Mouse (Mus musculus) kidney, embryonic 15.5 days (tissue): ENCODE data around the gene Rab42. TPM values are rescaled to one million over a fixed set of nuclear protein-coding genes. Genes with fewer than 3 reads are reported as not detected.
"Not testable (repeated sequence)": the region's sequence is repeated elsewhere in the genome, so short reads cannot be mapped to it uniquely, and the experiment has no call there.

Experiments
- ATAC-seq: fragments of 200-750 bp; cut with Nextera tagmentation; replicated peaks from 2 replicates; pipeline ENCODE4 v1.8.0; 2017; ENCODE audit warnings: moderate TSS enrichment; ENCODE audit not compliant: low FRiP score
- H3K27ac ChIP-seq: fragments of 300-500 bp; sonication (generic); 2 replicates; pipeline ENCODE4 v1.5.1; 2015; ENCODE audit warnings: mild to moderate bottlenecking, inconsistent platforms
- H3K27me3 ChIP-seq: fragments of 300-500 bp; sonication (generic); 2 replicates; pipeline ENCODE4 v1.6.1; 2015; ENCODE audit warnings: inconsistent platforms
- H3K36me3 ChIP-seq: fragments of 300-500 bp; sonication (generic); 2 replicates; pipeline ENCODE4 v1.6.1; 2015; ENCODE audit warnings: inconsistent platforms
- H3K4me1 ChIP-seq: fragments of 300-500 bp; sonication (generic); 2 replicates; pipeline ENCODE4 v1.6.1; 2015; ENCODE audit warnings: inconsistent platforms
- H3K4me2 ChIP-seq: fragments of 300-500 bp; sonication (generic); 2 replicates; pipeline ENCODE4 v1.6.1; 2015; ENCODE audit warnings: moderate library complexity, mild to moderate bottlenecking, inconsistent platforms
- H3K4me3 ChIP-seq: fragments of 300-500 bp; sonication (generic); replicated peaks from 2 replicates; pipeline ENCODE4 v1.5.1; 2015; ENCODE audit warnings: mild to moderate bottlenecking, inconsistent platforms
- H3K9ac ChIP-seq: fragments of 300-500 bp; sonication (generic); 2 replicates; pipeline ENCODE4 v1.6.1; 2015; ENCODE audit warnings: mild to moderate bottlenecking, inconsistent platforms
- H3K9me3 ChIP-seq: fragments of 300-500 bp; sonication (generic); replicated peaks from 2 replicates; pipeline ENCODE4 v1.6.1; 2016; ENCODE audit warnings: inconsistent platforms
- WGBS: fragments of 180-500 bp; shearing (Covaris S2); methylation state at CpG from one replicate; pipeline ENCODE4 v1.1.7; 2015; ENCODE audit warnings: mixed read lengths; 5-methylcytosine and 5-hydroxymethylcytosine counted together
- polyA plus RNA-seq: library from polyadenylated mRNA; unstranded; fragments of >200 nt; fragmentation: Nextera tagmentation; extraction: Ambion mirVana; gene quantifications from 2 replicates; pipeline ENCODE4 v1.2.1, GENCODE M21; 2015

Gene Rab42
- polyA plus RNA-seq, 1 experiment from 2014 or later, result 3.5 TPM

GRCm38 (mm10) chr4:132292988-132293387 is 10.2 kb downstream of the Rab42 start:
- no peak for ATAC-seq
- Histone ChIP-seq H3K36me3 (peaks cover 40% of the 10 kb centered on the region), H3K4me2 (no peak overlapping the region), H3K4me1 (no peaks in the 10 kb centered on the region), H3K9ac (no peak overlapping the region), H3K4me3 (no peak overlapping the region), H3K9me3 (no peaks in the 10 kb centered on the region), H3K27ac (no peak overlapping the region), H3K27me3 (no peaks in the 10 kb centered on the region)
- 47% methylated on average over 4 of the region's 4 CpGs for WGBS

DNA sequence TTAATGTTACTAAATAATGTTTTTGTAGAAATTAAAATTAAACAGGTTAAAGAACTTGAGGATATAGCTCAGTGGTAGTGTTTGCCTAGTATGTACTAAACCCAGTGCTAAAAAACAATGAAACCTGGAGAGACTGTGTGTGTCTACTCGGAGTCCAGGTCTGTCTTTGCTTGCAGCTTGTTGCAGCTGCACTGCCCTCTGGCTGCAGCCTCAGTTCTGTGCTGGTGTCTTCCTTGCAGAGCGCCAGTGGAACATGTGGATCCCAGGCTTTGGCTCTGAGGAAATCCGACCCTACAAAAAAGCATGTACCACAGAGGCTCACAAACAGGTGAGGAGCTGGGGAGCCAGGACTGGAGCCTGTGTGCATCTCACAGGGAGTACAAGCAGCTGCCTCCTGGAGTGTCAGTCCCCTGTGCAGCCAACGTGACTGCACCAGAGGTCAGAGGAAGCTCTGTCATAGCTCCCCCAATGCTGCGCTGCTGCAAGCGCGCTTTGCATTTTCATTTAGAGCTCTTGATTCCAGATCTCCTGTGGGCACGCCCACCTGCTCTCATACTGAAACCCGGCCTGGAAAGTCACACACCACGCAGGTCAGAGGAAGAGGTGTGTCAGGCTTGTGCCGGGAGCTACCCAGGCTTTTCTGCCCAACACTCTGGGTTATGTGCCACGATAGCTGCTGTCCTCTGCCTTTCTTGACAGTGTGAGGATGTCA is 11.4 kb downstream of the Rab42 start:
- 86% methylated on average over 12 of the region's 12 CpGs for WGBS
- Histone ChIP-seq H3K9ac (no peak overlapping the region), H3K9me3 (no peaks in the 10 kb centered on the region), H3K27me3 (no peaks in the 10 kb centered on the region), H3K4me2 (no peak overlapping the region), H3K36me3 (peaks cover 46% of the 10 kb centered on the region), H3K4me3 (no peak overlapping the region), H3K4me1 (no peaks in the 10 kb centered on the region), H3K27ac (no peak overlapping the region)
- ATAC-seq, result no peak

DNA sequence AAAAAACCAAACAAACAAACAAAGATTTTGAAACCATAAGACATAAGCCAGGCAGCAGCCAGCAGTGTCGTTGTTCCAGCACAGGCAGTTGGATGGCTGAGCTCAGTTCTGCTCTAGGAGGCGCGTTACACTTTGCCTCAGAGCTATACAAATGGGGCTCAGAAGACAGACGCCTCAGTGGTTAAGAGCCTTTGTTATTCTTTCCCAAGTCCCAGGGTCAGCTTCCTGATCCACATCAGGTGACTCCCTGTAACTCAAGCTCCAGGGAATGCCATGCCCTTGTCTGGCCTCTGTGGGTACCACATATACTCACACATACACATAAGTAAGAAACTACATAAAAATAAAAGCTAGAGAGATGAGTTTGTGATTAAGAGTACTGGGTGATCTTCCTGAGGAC is 12.1 kb downstream of the Rab42 start:
- Histone ChIP-seq H3K27ac (no peak overlapping the region), H3K4me1 (no peaks in the 10 kb centered on the region), H3K36me3 (peaks cover 52% of the 10 kb centered on the region), H3K9me3 (no peaks in the 10 kb centered on the region), H3K4me3 (no peak overlapping the region), H3K9ac (no peak overlapping the region), H3K4me2 (no peak overlapping the region), H3K27me3 (no peaks in the 10 kb centered on the region)
- 78% methylated on average over 4 of the region's 4 CpGs for whole genome bisulfite sequencing
- ATAC-seq, result no peak

DNA sequence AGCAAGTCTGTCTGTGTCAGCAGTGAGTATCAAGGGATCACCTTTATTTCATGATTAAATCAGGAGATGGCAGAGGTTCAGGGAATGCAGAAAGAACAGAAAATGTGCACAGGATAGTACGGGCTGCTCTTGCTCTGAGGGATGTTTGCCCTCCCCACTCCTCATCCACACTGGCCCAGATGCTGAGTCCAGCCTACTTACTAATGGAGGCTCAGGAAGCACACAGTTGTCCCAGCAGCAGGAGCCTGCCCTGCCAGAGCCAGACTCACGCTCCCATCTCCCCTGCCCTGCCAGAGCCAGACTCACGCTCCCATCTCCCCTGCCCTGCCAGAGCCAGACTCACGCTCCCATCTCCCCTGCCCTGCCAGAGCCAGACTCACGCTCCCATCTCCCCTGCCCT is 14.3 kb downstream of the Rab42 start:
- not testable (repeated sequence) for H3K27ac ChIP-seq, H3K9me3 ChIP-seq, H3K27me3 ChIP-seq, ATAC-seq, H3K4me2 ChIP-seq, H3K4me3 ChIP-seq, H3K9ac ChIP-seq, H3K4me1 ChIP-seq
- WGBS, result 90% methylated on average over 4 of the region's 5 CpGs
- peaks cover 64% of the 10 kb centered on the region for H3K36me3 ChIP-seq

GRCm38 (mm10) chr4:132275949-132276348 is 27.2 kb downstream of the Rab42 start:
- WGBS, result 85% methylated on average over 3 of the region's 3 CpGs
- no peaks in the 10 kb centered on the region for H3K9me3 ChIP-seq
- no peaks in the 10 kb centered on the region for H3K27me3 ChIP-seq
- no peak overlapping the region for H3K4me3 ChIP-seq
- no peak overlapping the region for H3K4me2 ChIP-seq
- H3K36me3 ChIP-seq, result peaks cover 5% of the 10 kb centered on the region; the same call in 1 of the 2 replicates
- no peak overlapping the region for H3K27ac ChIP-seq
- no peak for ATAC-seq
- peaks cover 16% of the 10 kb centered on the region for H3K4me1 ChIP-seq
- no peak overlapping the region for H3K9ac ChIP-seq

DNA sequence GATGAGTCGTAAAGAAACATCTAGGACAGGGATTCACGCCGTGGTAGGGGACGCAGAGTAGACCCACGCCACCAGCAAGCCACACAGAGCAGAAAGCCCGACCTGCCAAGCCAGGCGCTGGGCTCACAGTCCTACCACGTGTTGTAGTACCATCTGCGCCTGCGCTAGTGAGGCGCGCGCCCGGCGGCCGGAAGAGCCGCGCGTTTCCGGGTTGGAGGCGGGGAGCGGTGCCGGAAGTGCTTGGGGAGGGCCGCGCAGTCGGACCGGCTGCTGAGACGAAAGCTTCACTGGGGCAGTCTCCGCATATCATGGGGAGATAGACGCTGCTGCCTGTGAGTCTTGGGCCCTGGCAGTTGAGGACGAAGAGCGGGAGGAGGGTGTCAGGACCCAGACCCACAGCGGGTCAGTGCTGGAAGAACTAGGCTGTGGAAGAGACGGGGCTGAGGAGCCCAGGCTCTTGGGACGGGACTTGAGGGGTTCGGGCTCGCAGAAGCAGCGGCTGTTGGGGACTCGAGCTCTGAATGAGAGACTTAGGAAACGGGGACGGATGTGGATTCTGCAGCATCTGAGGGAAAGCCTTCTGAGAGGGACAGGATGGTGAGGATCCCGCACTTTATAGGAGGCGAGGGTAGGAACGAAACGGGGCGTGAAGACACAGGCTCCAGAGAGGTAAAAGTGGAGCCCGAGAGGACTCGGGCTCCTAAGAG is 28.9 kb downstream of the Rab42 start, which contains the start of gene Taf12:
Gene Taf12 (plus strand): TSS at position 220 of the 707 bp plus-strand sequence.
- under 1% methylated on average over 48 of the region's 48 CpGs for WGBS
- peak within 1 kb of the TSS; percentile 95 for H3K27ac ChIP-seq
- peak within 1 kb of the TSS; percentile 68 for H3K4me3 ChIP-seq
- H3K27me3 ChIP-seq, result no peaks in the 10 kb centered on the region
- peak within 1 kb of the TSS; percentile 79 for H3K9ac ChIP-seq
- peak; percentile 92 for ATAC-seq
- peak within 1 kb of the TSS; percentile 80 for H3K4me2 ChIP-seq
- no peaks in the 10 kb centered on the region for H3K9me3 ChIP-seq
- H3K4me1 ChIP-seq, result peaks cover 22% of the 10 kb centered on the region
- peaks cover 5% of the 10 kb centered on the region; the same call in 1 of the 2 replicates for H3K36me3 ChIP-seq

GRCm38 (mm10) chr4:132273166-132273565 is 30.0 kb downstream of the Rab42 start:
- 60% methylated on average over 2 of the region's 2 CpGs for whole genome bisulfite sequencing
- no peaks in the 10 kb centered on the region for H3K27me3 ChIP-seq
- H3K9ac ChIP-seq, result peak overlapping the region; percentile 79
- peaks cover 22% of the 10 kb centered on the region for H3K4me1 ChIP-seq
- H3K4me3 ChIP-seq, result peak overlapping the region; percentile 68
- ATAC-seq, result no peak
- no peak overlapping the region for H3K27ac ChIP-seq
- H3K36me3 ChIP-seq, result peaks cover 5% of the 10 kb centered on the region; the same call in 1 of the 2 replicates
- peak overlapping the region; percentile 80 for H3K4me2 ChIP-seq
- no peaks in the 10 kb centered on the region for H3K9me3 ChIP-seq

- no peaks in the 10 kb centered on the region for H3K36me3 ChIP-seq
Observed at GRCm38 (mm10) chr4:132269740-132270560, 33.2 kb downstream of the Rab42 start.

DNA sequence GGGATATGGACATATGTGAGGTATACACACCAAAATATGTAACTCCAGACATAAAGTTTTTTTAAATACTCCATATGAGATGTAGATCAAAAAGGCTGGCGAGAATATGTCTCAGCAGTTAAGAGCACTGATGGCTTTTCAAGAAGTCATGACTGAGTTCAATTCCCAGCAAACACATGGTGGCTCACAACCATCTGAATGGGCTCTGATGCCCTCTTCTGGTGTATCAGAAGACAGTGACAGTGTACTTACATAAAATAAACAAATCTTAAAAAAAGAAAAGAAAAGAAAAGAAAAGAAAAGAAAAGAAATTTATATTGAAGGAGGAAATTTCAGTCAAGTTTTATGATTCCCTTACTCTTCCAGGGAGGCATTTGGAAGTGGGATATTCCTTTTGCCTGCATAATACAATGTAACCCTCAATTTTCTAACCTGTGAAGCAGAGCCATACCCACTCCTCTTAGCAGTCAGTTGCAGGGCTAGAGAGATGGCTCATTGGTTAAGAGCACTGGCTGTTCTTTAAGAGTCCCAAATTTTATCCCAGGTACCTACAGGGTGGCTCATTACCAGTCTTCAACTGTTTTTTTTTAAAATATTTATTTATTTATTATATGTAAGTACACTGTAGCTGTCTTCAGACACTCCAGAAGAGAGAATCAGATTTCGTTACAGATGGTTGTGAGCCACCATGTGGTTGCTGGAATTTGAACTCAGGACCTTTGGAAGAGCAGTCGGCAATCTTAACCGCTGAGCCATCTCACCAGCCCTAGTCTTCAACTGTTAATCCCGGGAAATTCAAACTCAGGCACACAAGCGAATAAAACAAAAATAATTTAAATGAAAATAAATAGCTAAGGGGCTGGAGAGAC is 34.1 kb downstream of the Rab42 start:
- ATAC-seq, result peak; percentile 19; the same call in 1 of the 2 replicates
- Histone ChIP-seq H3K27ac (peak overlapping the region; percentile 98), H3K27me3 (no peaks in the 10 kb centered on the region), H3K36me3 (no peaks in the 10 kb centered on the region), H3K4me1 (peaks cover 14% of the 10 kb centered on the region), H3K9ac (no peak overlapping the region), H3K4me3 (0 out of 2 replicates have a peak overlapping the region, but pooled peaks have one; percentile 37), H3K4me2 (no peak overlapping the region), H3K9me3 (no peaks in the 10 kb centered on the region)
- WGBS, result 11% methylated on average over 6 of the region's 6 CpGs

More at GRCm38 (mm10) chr4:132269740-132270560, 33.2 kb downstream of the Rab42 start:
- ATAC-seq, result peak; percentile 75
- Histone ChIP-seq H3K27ac (peak overlapping the region; percentile 98), H3K4me3 (peak overlapping the region; percentile 37), H3K9ac (peak overlapping the region; percentile 51), H3K27me3 (no peaks in the 10 kb centered on the region), H3K4me2 (peak overlapping the region; percentile 65), H3K9me3 (no peaks in the 10 kb centered on the region), H3K4me1 (peaks cover 14% of the 10 kb centered on the region)
- WGBS, result under 1% methylated on average over 35 of the region's 35 CpGs

DNA sequence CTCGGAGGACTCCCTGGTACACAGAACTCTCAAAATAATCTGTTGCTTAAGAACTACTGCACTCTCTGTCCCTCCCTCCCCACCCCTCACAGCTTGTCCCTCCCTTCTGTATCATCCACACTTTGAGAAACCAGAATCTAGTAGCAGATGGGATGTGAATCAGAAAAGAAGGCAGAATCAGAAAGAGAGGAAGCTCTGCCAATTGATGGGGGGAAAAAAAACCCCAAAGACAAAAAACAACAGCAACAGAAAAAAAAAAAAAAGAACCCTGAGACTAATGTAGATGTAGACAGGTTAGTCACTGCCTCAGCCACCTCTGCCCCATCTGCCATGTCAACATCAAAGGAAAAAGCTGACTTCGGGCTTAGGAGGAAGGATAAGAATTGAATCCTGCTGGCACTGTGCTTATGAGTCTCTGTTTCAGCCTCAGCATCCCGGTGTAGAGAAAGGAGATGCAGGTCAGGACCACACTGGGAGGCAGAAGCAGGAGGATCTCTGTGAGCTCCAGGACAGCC is 36.3 kb downstream of the Rab42 start:
- H3K27me3 ChIP-seq, result no peaks in the 10 kb centered on the region
- no peak for ATAC-seq
- H3K4me3 ChIP-seq, result no peak overlapping the region
- peaks cover 10% of the 10 kb centered on the region for H3K4me1 ChIP-seq
- H3K4me2 ChIP-seq, result no peak overlapping the region
- H3K9me3 ChIP-seq, result no peaks in the 10 kb centered on the region
- H3K9ac ChIP-seq, result no peak overlapping the region
- 80% methylated on average over 3 of the region's 3 CpGs for WGBS
- H3K27ac ChIP-seq, result no peak overlapping the region
- H3K36me3 ChIP-seq, result no peaks in the 10 kb centered on the region

DNA sequence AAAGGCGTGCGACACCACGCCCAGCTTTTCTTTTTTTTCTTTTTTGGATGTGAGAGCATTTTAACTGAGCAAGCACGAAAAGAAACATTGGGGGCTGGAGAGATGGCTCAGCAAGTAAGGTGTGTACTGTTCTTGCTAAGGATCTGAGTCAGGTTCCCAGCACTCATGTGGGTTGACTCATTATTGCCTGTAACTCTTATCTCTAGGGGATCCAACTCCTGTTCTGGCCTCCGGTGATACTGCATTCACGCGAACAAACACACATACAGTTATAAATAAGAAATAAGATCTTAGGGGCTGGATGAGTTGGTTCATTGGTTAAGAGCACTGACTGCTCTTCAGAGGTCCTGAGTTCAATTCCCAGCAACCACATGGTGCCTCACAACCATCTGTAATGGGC is 39.9 kb downstream of the Rab42 start:
- H3K9ac ChIP-seq, result no peak overlapping the region
- no peaks in the 10 kb centered on the region for H3K27me3 ChIP-seq
- 90% methylated on average over 7 of the region's 7 CpGs for WGBS
- no peak overlapping the region for H3K4me2 ChIP-seq
- no peak overlapping the region for H3K27ac ChIP-seq
- H3K36me3 ChIP-seq, result no peaks in the 10 kb centered on the region
- no peaks in the 10 kb centered on the region for H3K9me3 ChIP-seq
- ATAC-seq, result no peak
- H3K4me3 ChIP-seq, result no peak overlapping the region
- peaks cover 26% of the 10 kb centered on the region for H3K4me1 ChIP-seq
